Mouse (Mus musculus) hematopoietic stem cell, adult 5-6 weeks (primary cell): ENCODE measurements at regions not wholly inside any gene's neighbourhood (a gene's known extent, or its start where the extent isn't known, plus 50 kb on each side); places are given as distances from the start of the nearest gene placed in this dataset.

Experiments used
- ATAC-seq, 2 experiments: fragments of 125-278 bp in 1 of 2; replicated peaks in 1 of 2; 2 replicates each; pipeline ENCODE4 v1.8.0; 2016 to 2017; ENCODE audit warnings: inconsistent platforms in 2 of 2, mild to moderate bottlenecking in 2 of 2, moderate number of reproducible peaks in 2 of 2, low read depth in 1 of 2, moderate TSS enrichment in 1 of 2; ENCODE audit not compliant: low FRiP score in 2 of 2, poor library complexity in 2 of 2, severe bottlenecking in 2 of 2, insufficient read depth in 1 of 2, low TSS enrichment in 1 of 2

GRCm38 (mm10) chr2:45205756-45206155, 88.6 kb upstream of the Zeb2 start:
- ATAC-seq: no peak

- ATAC-seq: no peak
Measured at GRCm38 (mm10) chr2:45205211-45205610, 88.0 kb upstream of the Zeb2 start.

- no peak for ATAC-seq
Measured at GRCm38 (mm10) chr2:45197955-45198631, 80.9 kb upstream of the Zeb2 start.

- ATAC-seq: peak; percentile 48 to 59; a peak in 3 of 4 replicates
Measured at GRCm38 (mm10) chr2:45197342-45197741, 80.1 kb upstream of the Zeb2 start.

- ATAC-seq: no peak
Measured at GRCm38 (mm10) chr2:45196511-45196910, 79.3 kb upstream of the Zeb2 start.

GRCm38 (mm10) chr2:45194335-45194734, 77.1 kb upstream of the Zeb2 start:
- no peak for ATAC-seq

- ATAC-seq: no peak
Measured at GRCm38 (mm10) chr2:45185621-45185999, 68.4 kb upstream of the Zeb2 start.

- peak; percentile 48 to 53; a peak in 3 of 4 replicates for ATAC-seq
Measured at GRCm38 (mm10) chr2:45184704-45185620, 67.8 kb upstream of the Zeb2 start.

GRCm38 (mm10) chr2:45184149-45184548, 67.0 kb upstream of the Zeb2 start:
- ATAC-seq: no peak

- ATAC-seq: no peak
Measured at GRCm38 (mm10) chr2:45182876-45183275, 65.7 kb upstream of the Zeb2 start.

- ATAC-seq: no peak
Measured at GRCm38 (mm10) chr2:45181552-45181951, 64.4 kb upstream of the Zeb2 start.

GRCm38 (mm10) chr2:45178849-45179453, 61.8 kb upstream of the Zeb2 start:
- no peak for ATAC-seq

GRCm38 (mm10) chr2:45172382-45172781, 55.2 kb upstream of the Zeb2 start:
- no peak for ATAC-seq

GRCm38 (mm10) chr2:45171520-45172173, 54.5 kb upstream of the Zeb2 start:
- ATAC-seq: peak; percentile 52 to 62

GRCm38 (mm10) chr2:45170272-45170671, 53.1 kb upstream of the Zeb2 start:
- no peak for ATAC-seq

- ATAC-seq: peak; percentile 69 to 80
Measured at GRCm38 (mm10) chr2:45169429-45170070, 52.4 kb upstream of the Zeb2 start.

GRCm38 (mm10) chr2:45168606-45169005, 51.4 kb upstream of the Zeb2 start:
- ATAC-seq: no peak
